Mouse (Mus musculus) ES-Bruce4 (cell line): ENCODE data around the gene Phlpp2. TPM values are rescaled to one million over a fixed set of nuclear protein-coding genes. Genes with fewer than 3 reads are reported as not detected.
A peak's percentile ranks its signal among the peaks of the same experiment; 100 is the strongest.

Experiments used
- H3K27ac ChIP-seq: 2 replicates; pipeline ENCODE4 v1.5.1; 2012; ENCODE audit warnings: low read length, inconsistent platforms; ENCODE audit not compliant: insufficient read depth
- H3K27me3 ChIP-seq: 2 replicates; pipeline ENCODE4 v1.6.1; 2012; ENCODE audit warnings: mild to moderate bottlenecking, low read length, inconsistent platforms; ENCODE audit not compliant: control insufficient read depth, poor library complexity, insufficient read depth, severe bottlenecking
- H3K36me3 ChIP-seq: 2 replicates; pipeline ENCODE4 v1.6.1; 2012; ENCODE audit warnings: inconsistent platforms, mild to moderate bottlenecking, low read length, moderate library complexity; ENCODE audit not compliant: control insufficient read depth, poor library complexity, insufficient read depth, severe bottlenecking
- H3K4me1 ChIP-seq: one replicate; pipeline ENCODE4 v1.8.1; 2011; ENCODE audit warnings: low read length; ENCODE audit not compliant: control insufficient read depth, insufficient read depth
- H3K4me3 ChIP-seq: 2 replicates; pipeline ENCODE4 v1.5.1; 2011; ENCODE audit warnings: low read depth, mild to moderate bottlenecking, low read length
- H3K9ac ChIP-seq: 2 replicates; pipeline ENCODE4 v1.6.1; 2012; ENCODE audit warnings: low read depth, mild to moderate bottlenecking, inconsistent platforms; ENCODE audit not compliant: poor library complexity, severe bottlenecking
- H3K9me3 ChIP-seq: replicated peaks from 2 replicates; pipeline ENCODE4 v1.6.1; 2012; ENCODE audit warnings: mild to moderate bottlenecking, low read length, inconsistent platforms; ENCODE audit not compliant: control insufficient read depth, poor library complexity, insufficient read depth, severe bottlenecking
- CTCF ChIP-seq: IDR thresholded peaks from one replicate; pipeline ENCODE4 v1.8.1; 2011; ENCODE audit warnings: low read depth, low read length
- EP300 ChIP-seq: IDR thresholded peaks from 2 replicates; pipeline ENCODE4 v1.6.1; 2011; ENCODE audit warnings: low read depth, low read length; ENCODE audit not compliant: insufficient read depth
- POLR2A ChIP-seq: IDR thresholded peaks from one replicate; pipeline ENCODE4 v1.8.1; 2011; ENCODE audit warnings: low read length; ENCODE audit not compliant: insufficient read depth
- polyA plus RNA-seq: library from polyadenylated mRNA; stranded (reverse); fragments of >200 nt; gene quantifications from 2 replicates; pipeline ENCODE4 v1.2.4, GENCODE M21; 2011; ENCODE audit warnings: low read depth; ENCODE audit not compliant: missing spikeins, insufficient read depth, insufficient read length

Gene Phlpp2
- polyA plus RNA-seq, 1 experiment: 10.2 TPM

GRCm38 (mm10) chr8:109904928-109905668, 36.8 kb downstream of the Phlpp2 start:
- no peak overlapping the region for H3K27ac ChIP-seq
- H3K4me3 ChIP-seq: no peak overlapping the region
- no peaks in the 10 kb centered on the region for H3K9me3 ChIP-seq
- no peaks in the 10 kb centered on the region for H3K27me3 ChIP-seq
- H3K4me1 ChIP-seq: no peaks in the 10 kb centered on the region
- H3K36me3 ChIP-seq: no peaks in the 10 kb centered on the region
- no peak overlapping the region for H3K9ac ChIP-seq
- no peak for TF ChIP-seq EP300
- TF ChIP-seq CTCF: no peak
- TF ChIP-seq POLR2A: no peak

DNA sequence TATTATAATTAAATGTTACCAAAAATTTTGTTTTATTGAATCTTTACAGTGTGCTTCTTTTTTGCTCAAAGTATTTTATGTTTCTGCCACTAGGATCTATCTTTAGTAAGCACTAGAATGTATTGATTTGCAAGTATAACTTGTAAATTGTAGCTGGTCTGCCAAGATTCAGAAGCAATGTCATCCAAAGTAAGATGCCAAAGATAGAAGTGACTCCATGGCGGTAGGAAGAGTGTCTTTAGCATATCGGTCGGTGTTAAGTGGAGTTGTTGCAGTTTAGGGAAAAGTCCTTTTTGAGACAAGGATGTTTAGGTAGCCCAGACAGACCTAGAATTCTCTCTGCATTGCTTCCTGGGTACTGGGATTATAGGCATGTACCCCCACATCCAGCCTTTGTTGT, 38.6 kb downstream of the Phlpp2 start:
- TF ChIP-seq POLR2A (no peak), CTCF (no peak), EP300 (no peak)
- Histone ChIP-seq H3K9ac (no peak overlapping the region), H3K4me1 (no peaks in the 10 kb centered on the region), H3K27ac (no peak overlapping the region), H3K4me3 (no peak overlapping the region), H3K36me3 (no peaks in the 10 kb centered on the region), H3K9me3 (no peaks in the 10 kb centered on the region), H3K27me3 (no peaks in the 10 kb centered on the region)

DNA sequence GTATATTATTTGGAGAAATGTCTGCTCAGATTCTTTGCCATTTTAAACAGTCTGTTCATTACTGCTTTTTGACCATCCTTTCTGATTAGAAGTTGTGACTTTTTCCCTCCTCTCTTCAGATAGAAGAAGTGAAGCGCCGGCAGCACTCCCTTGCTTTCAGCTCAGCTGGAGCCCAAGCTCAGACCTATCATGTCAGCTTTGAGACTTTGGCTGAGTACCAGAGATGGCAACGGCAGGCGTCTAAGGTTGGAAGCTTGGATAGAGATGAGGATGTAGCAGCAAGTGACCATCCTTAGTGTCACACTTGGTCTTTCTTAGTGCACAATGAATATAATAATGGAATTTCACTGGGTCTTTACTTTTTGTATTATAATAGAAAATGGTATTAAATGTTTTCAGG, 39.0 kb downstream of the Phlpp2 start:
- H3K36me3 ChIP-seq: no peaks in the 10 kb centered on the region
- no peaks in the 10 kb centered on the region for H3K27me3 ChIP-seq
- TF ChIP-seq EP300 (no peak), CTCF (no peak), POLR2A (no peak)
- H3K9me3 ChIP-seq: no peaks in the 10 kb centered on the region
- H3K4me1 ChIP-seq: no peaks in the 10 kb centered on the region
- no peak overlapping the region for H3K9ac ChIP-seq
- H3K4me3 ChIP-seq: no peak overlapping the region
- H3K27ac ChIP-seq: no peak overlapping the region

DNA sequence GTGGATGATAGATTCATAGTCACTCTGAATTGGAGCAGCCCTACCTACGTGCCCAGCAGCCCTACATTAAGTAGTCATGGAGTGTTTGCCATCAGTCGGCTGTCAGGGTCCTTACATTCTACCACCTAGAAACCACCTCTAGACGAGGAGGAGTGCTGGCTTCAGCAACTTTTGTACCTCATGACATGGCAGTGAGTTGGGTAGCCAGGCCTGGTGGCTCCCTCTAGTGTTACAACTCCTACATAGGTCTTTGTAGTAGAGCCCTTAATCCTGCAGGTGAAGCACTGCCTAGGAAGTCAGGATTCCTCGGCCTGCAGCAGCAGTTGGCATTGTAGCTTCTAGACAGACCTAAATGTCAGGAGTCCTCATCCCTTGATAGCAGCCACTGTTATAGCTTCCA, 48.9 kb downstream of the Phlpp2 start:
- no peaks in the 10 kb centered on the region for H3K36me3 ChIP-seq
- H3K9me3 ChIP-seq: no peaks in the 10 kb centered on the region; the same call in 1 of the 2 replicates
- H3K27me3 ChIP-seq: no peaks in the 10 kb centered on the region
- H3K27ac ChIP-seq: no peak overlapping the region
- H3K9ac ChIP-seq: no peak overlapping the region
- H3K4me1 ChIP-seq: no peaks in the 10 kb centered on the region
- no peak overlapping the region for H3K4me3 ChIP-seq
- TF ChIP-seq CTCF (peak; percentile 45), EP300 (no peak), POLR2A (no peak)

GRCm38 (mm10) chr8:109920406-109921390, 52.4 kb downstream of the Phlpp2 start:
- Histone ChIP-seq H3K9me3 (no peaks in the 10 kb centered on the region; the same call in 1 of the 2 replicates), H3K36me3 (no peaks in the 10 kb centered on the region), H3K9ac (no peak overlapping the region), H3K4me3 (no peak overlapping the region), H3K27me3 (no peaks in the 10 kb centered on the region), H3K27ac (no peak overlapping the region), H3K4me1 (no peaks in the 10 kb centered on the region)
- TF ChIP-seq CTCF (no peak), POLR2A (no peak), EP300 (no peak)
